Mouse (Mus musculus): ENCODE data around the gene Aasdh. TPM values are rescaled to one million over a fixed set of nuclear protein-coding genes. Genes with fewer than 3 reads are reported as not detected.

Aasdh gene
- polyA plus RNA-seq (2015; fragmentation: Nextera tagmentation; extraction: Ambion mirVana) = 10.6 and 11.0 TPM in 2 replicates

DNA sequence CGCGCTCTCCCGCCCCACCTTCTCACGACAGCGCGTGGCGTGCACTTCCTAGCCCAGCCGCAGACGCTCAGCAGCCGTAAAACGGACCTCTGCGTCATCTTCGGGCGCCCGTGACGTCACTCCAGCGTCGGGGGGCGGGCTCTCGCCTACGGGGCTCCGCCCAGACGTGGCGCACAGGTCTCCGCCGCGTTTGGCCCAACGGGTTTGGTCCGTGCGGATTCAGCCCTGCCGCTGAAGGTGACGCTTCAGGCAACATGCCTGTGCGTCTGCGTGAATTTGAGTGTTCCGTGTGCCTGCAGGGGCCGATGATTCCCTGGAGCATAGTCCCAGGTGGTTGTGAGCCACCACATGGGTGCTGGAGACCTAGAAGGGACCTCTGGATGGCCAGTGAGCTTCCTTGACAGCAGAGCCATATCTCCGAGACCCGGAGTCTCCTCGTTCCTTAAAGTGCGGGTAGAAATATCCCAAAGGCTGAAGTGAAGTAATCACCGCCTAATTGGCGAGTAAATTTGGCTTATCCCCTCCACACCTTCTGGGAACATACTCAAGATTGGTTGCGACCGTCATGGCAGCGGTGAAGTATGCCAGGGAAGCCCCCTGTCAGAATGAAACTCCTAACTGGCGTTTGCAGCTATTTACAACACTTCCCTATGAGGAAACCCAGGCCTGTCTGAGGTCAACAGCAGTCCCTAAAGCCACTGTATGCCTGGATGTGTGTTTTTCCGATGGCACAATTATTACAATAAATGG lies at the start of gene Aasdh:
Gene Aasdh (minus strand): TSS at position 110 of the 750 bp plus-strand sequence.
- Histone ChIP-seq H3K27me3 (ENCODE audit: insufficient read depth, low read length) (no peaks in the 10 kb centered on the region), H3K4me1 (replicated peaks; ENCODE audit: insufficient read depth, low read length) (peaks cover 4% of the 10 kb centered on the region; the same call in 1 of the 2 replicates), H3K27ac (peak within 1 kb of the TSS; percentile 90), H3K4me3 (replicated peaks; ENCODE audit: low read depth, low read length) (peak within 1 kb of the TSS; percentile 74), H3K9me3 (replicated peaks; ENCODE audit: low read length) (no peaks in the 10 kb centered on the region), H3K9ac (ENCODE audit: low read depth, low read length) (peak within 1 kb of the TSS; percentile 82), H3K4me2 (ENCODE audit: low read length) (peak within 1 kb of the TSS; percentile 84), H3K36me3 (ENCODE audit: insufficient read depth, low read length) (no peaks in the 10 kb centered on the region)
- DNase-seq (ENCODE audit: low spot score) (peak; percentile 95), ATAC-seq (replicated peaks; ENCODE audit: low FRiP score, low read depth) (peak; percentile 98)
- WGBS = 2% methylated on average over 47 of the region's 47 CpGs
- TF ChIP-seq CTCF (IDR thresholded peaks at IDR 0.05; ENCODE audit: low read depth) = peak; percentile 34; the same call in 1 of the 2 replicates

DNA sequence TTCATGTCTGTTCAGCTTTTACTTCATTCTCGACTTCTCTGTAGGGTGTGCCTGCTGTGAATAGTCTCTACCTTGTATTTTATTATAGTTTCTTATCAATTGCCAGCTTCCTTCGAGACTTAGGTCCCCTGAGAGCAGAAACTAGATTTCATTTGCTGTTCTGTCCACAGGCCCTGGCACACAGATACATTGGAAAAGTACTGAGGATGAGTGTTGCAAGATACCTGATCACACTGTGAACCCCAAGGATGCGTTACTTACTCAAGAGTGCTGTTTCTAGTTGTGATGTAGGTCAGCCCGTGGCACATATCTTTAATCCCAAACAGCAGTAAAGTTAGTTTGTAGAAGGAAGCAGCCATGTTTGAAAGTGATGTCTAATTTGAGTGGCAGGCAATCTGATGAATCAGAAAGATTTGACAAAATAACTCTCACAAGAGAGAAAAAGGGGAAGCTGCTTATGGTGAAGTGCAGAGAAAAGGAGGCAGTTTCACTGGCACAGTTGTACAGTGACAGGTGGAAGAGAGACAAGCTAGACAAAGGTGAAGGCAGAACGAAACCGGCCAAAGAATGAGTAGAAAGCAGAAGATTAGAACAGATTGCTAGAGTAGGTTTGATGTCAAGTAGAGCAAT lies 49.1 kb upstream of the Aasdh start:
- H3K4me2 ChIP-seq (ENCODE audit: low read length) = no peak overlapping the region
- H3K9me3 ChIP-seq (replicated peaks; ENCODE audit: low read length) = no peaks in the 10 kb centered on the region
- no peak overlapping the region for H3K4me3 ChIP-seq (replicated peaks; ENCODE audit: low read depth, low read length)
- no peak for TF ChIP-seq CTCF (IDR thresholded peaks at IDR 0.05; ENCODE audit: low read depth)
- DNase-seq (ENCODE audit: low spot score) = no peak
- no peak for ATAC-seq (replicated peaks; ENCODE audit: low FRiP score, low read depth)
- no peaks in the 10 kb centered on the region for H3K27me3 ChIP-seq (ENCODE audit: insufficient read depth, low read length)
- WGBS = 78% methylated on average over 6 of the region's 6 CpGs
- peaks cover 30% of the 10 kb centered on the region for H3K36me3 ChIP-seq (ENCODE audit: insufficient read depth, low read length)
- H3K9ac ChIP-seq (ENCODE audit: low read depth, low read length) = 0 out of 2 replicates have a peak overlapping the region, but pooled peaks have one; percentile 18
- no peaks in the 10 kb centered on the region for H3K4me1 ChIP-seq (replicated peaks; ENCODE audit: insufficient read depth, low read length)
- H3K27ac ChIP-seq = no peak overlapping the region

DNA sequence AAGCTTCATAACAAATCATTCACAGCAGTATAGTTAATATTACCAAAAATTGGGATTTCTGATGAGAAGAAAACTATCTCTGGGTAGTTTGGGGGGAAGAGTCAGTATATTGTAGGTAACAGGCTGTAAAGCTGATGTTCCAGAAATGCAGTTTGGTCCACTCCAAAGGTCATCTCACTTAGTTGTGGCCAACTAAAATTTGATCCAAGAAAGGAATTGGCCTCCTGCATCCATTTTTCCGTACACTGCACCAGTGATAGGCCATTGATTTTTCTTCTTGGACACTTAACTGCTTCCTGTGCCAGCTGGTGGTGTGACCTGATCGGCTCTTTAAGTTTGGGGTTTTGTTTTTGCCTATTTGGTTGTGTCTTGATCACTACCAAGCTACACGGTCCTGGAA lies 48.5 kb upstream of the Aasdh start:
- 66% methylated on average over 3 of the region's 3 CpGs for WGBS
- DNase-seq (ENCODE audit: low spot score) (no peak), ATAC-seq (replicated peaks; ENCODE audit: low FRiP score, low read depth) (no peak)
- Histone ChIP-seq H3K27me3 (ENCODE audit: insufficient read depth, low read length) (no peaks in the 10 kb centered on the region), H3K9ac (ENCODE audit: low read depth, low read length) (0 out of 2 replicates have a peak overlapping the region, but pooled peaks have one; percentile 18), H3K4me3 (replicated peaks; ENCODE audit: low read depth, low read length) (no peak overlapping the region), H3K9me3 (replicated peaks; ENCODE audit: low read length) (no peaks in the 10 kb centered on the region), H3K36me3 (ENCODE audit: insufficient read depth, low read length) (peaks cover 27% of the 10 kb centered on the region), H3K27ac (no peak overlapping the region), H3K4me1 (replicated peaks; ENCODE audit: insufficient read depth, low read length) (no peaks in the 10 kb centered on the region), H3K4me2 (ENCODE audit: low read length) (no peak overlapping the region)
- no peak for TF ChIP-seq CTCF (IDR thresholded peaks at IDR 0.05; ENCODE audit: low read depth)

DNA sequence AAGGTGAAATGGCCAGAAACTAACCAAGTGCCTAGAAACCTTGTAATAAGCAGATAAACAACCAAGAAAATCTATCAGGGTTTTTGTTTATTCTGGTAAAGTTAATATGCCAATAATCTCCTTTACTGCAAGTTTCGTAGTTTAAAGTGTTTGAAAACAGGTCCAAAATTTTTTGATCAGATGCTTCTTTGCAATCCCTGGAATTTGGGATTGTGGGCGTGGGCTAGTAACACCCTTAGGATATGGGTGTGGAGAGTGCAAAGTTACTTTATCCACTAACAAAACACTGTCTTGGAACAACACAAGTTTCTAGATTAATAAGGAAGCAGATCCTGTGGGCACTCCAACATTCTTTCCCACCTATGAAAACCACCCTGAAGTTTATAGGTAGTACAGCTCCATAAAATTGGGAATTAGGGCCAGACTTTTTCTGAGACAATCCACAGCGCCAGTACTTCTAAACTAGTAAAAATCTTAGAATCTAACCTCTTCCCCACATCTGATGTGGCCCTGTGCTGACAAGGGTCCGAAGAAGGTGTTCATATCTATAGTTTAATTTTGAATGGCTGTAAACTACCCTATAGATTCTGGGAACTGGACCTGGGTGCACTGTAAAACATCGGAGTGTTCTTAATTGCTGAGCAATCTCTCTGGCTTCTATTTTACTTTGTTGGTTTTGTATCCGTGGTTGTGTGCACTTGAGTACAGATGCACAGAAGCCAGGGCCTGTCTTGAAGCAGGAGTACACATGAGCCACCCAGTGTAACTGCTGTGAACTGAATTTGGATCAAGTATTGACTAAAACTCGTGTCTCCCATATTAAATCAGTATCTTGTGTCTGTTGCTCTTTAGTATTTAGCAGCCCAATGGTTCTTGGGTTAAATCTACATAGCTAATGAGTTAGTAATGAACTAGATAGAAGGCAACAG lies 47.1 kb upstream of the Aasdh start:
- peak overlapping the region; percentile 92 for H3K4me2 ChIP-seq (ENCODE audit: low read length)
- 13% methylated on average over 7 of the region's 7 CpGs for WGBS
- no peak for TF ChIP-seq CTCF (IDR thresholded peaks at IDR 0.05; ENCODE audit: low read depth)
- H3K9ac ChIP-seq (ENCODE audit: low read depth, low read length) = peak overlapping the region; percentile 72
- H3K36me3 ChIP-seq (ENCODE audit: insufficient read depth, low read length) = peaks cover 15% of the 10 kb centered on the region
- DNase-seq (ENCODE audit: low spot score) (peak; percentile 44), ATAC-seq (replicated peaks; ENCODE audit: low FRiP score, low read depth) (no peak)
- no peaks in the 10 kb centered on the region for H3K9me3 ChIP-seq (replicated peaks; ENCODE audit: low read length)
- peak overlapping the region; percentile 68 for H3K4me3 ChIP-seq (replicated peaks; ENCODE audit: low read depth, low read length)
- peaks cover 2% of the 10 kb centered on the region; the same call in 1 of the 2 replicates for H3K4me1 ChIP-seq (replicated peaks; ENCODE audit: insufficient read depth, low read length)
- H3K27me3 ChIP-seq (ENCODE audit: insufficient read depth, low read length) = no peaks in the 10 kb centered on the region
- H3K27ac ChIP-seq = peak overlapping the region; percentile 90

DNA sequence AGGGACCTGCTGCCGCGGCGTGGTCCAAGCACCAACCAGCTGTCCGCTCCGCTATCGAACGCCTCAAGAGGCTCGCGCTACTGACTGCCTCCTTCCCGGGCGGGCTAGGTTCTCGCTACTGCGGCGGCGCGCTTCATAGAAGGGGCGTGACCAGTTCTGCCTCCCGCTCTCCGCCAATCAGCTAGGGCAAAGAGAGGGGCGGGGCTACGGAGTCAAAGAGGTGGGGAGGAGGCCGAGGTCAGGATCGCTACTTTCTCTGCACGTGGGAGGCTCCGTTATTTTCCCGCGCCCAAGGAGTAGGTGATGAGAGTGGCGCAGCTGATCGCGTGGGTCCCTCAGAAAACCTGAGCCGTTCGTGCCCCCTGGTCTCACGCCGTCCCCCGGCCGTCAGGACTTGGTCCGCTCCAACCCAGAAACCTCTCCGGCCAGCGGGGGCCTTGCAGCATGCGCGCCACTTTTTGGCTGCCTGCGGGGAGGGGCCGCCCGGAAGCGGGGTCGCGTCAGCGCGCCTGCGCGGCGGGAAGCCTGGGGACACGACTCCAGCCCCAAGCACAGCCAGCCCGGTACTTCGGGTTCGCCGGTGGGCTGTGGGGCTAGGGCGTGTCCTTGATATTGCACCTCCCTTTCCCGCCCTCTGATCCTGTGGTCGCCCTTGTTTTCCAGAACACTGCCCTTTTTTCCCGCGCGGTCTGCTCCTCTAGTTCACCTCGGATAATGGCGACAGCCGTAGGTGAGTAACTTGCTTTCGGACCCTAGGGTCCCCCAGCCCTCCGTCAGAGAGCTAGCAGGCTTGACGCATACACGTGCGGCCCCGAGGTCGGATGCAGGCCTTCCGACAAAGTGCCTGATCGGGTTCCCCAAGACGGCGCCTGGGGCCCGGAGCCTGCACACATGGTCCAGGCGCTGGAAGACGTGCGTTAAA lies 46.1 kb upstream of the Aasdh start, which contains the start of the genes Paics and Ppat:
Gene Paics (plus strand): TSS at position 202 of the 922 bp plus-strand sequence.
Gene Ppat (minus strand): TSS at position 473 of the 922 bp plus-strand sequence.
- ATAC-seq (replicated peaks; ENCODE audit: low FRiP score, low read depth) (peak; percentile 97), DNase-seq (ENCODE audit: low spot score) (peak; percentile 100)
- peak within 1 kb of the TSS; percentile 90 for H3K27ac ChIP-seq
- peak within 1 kb of the TSS; percentile 92 for H3K4me2 ChIP-seq (ENCODE audit: low read length)
- no peaks in the 10 kb centered on the region for H3K9me3 ChIP-seq (replicated peaks; ENCODE audit: low read length)
- H3K27me3 ChIP-seq (ENCODE audit: insufficient read depth, low read length) = no peaks in the 10 kb centered on the region
- peak; percentile 34 for TF ChIP-seq CTCF (IDR thresholded peaks at IDR 0.05; ENCODE audit: low read depth)
- H3K4me1 ChIP-seq (replicated peaks; ENCODE audit: insufficient read depth, low read length) = peaks cover 7% of the 10 kb centered on the region; the same call in 1 of the 2 replicates
- under 1% methylated on average over 75 of the region's 81 CpGs for WGBS
- 0 out of 2 replicates have a peak, but pooled peaks cover 6% of the 10 kb centered on the region for H3K36me3 ChIP-seq (ENCODE audit: insufficient read depth, low read length)
- H3K4me3 ChIP-seq (replicated peaks; ENCODE audit: low read depth, low read length) = peak within 1 kb of the TSS; percentile 68
- peak within 1 kb of the TSS; percentile 72 for H3K9ac ChIP-seq (ENCODE audit: low read depth, low read length)

All from kidney, postnatal 0 days (tissue).